ENCODE assay signal across 8 mouse cellular contexts in the genomic region with DNA sequence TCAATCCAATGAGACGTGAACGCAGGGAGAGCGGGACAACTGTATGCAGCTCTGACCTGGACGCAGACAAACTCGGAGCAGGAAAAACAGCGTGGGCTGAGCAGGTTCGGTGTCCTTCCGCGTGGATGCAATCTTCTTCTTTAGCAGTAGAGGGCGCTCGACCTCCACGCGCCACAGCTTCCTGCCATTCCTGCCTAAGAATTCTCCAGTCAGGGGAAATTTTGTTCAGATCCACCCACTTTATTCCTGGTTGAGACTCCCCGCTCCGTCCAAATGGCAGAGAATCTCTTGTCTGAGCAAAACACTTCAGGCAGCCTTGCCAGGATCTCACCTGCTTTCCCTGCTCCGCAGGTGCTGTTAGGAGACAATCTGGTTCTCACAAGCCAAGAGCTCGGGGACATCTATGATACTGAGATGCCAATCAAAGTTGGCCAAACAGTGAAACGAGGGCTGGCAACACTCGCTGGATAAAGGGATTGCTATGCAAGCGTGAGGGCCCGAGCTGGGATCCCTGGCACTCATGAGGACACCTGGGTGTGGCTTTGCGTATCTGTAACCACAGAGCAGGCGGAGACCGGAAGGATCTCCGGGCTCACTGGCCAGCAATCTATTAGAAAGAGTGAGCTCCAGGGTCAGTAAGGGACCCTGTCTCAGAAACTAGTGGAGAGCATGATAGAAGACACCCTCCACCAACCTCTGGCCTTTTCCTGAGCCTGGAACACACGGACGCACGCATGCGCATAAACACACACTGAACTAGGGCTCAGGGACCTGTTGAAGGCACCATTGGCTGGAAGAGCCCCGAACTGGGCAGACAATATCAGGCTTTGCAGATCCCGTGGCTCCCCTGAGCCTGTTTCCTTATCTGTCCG. TPM values are rescaled to one million over a fixed set of nuclear protein-coding genes. Genes with fewer than 3 reads are reported as not detected.
DNase-seq lines count a peak whose midpoint lies in the region; ATAC-seq and TF ChIP-seq lines count a peak whose summit lies in the region.

No protein-coding gene starts in this region.

- peak; percentile 87 for DNase-seq in Muller cell, postnatal 12 days (ENCODE audit: inconsistent ontology term)
- DNase-seq in cerebellum, adult 8-10 months: peak; percentile 82
- peak; percentile 74 for DNase-seq in forelimb bud, embryonic 11.5 days (ENCODE audit: low read depth, low spot score)
- peak; percentile 67 for DNase-seq in layer of hippocampus, adult 9-10 months (ENCODE audit: low spot score)
- DNase-seq in thymus, adult 18-20 months: peak; percentile 40 to 45

- H3K27ac ChIP-seq in lung, embryonic 15.5 days: no peak overlapping the region
- no peak overlapping the region for H3K27ac ChIP-seq in olfactory bulb, adult 2 months (ENCODE audit: insufficient read depth, low read depth, low read length)

- 6% methylated on average over 32 of the region's 32 CpGs for WGBS in lung, embryonic 15.5 days
- WGBS in olfactory bulb, adult 2 months: 6% methylated on average over 32 of the region's 32 CpGs

- peak; percentile 89 for TF ChIP-seq CTCF in olfactory bulb, adult 2 months (IDR thresholded peaks at IDR 0.05; ENCODE audit: insufficient read depth, low read depth, low read length)

- peak overlapping the region; percentile 34 for H3K9ac ChIP-seq in lung, embryonic 15.5 days

- peak overlapping the region; percentile 74 for H3K4me2 ChIP-seq in lung, embryonic 15.5 days

- no peaks in the 10 kb centered on the region for H3K9me3 ChIP-seq in lung, embryonic 15.5 days

- ATAC-seq in hematopoietic stem cell, adult 5-6 weeks (replicated peaks in 1 of 2; ENCODE audit: insufficient read depth in 1 of 2, low FRiP score in 2 of 2, low TSS enrichment in 1 of 2, low read depth in 1 of 2, poor library complexity in 2 of 2, severe bottlenecking in 2 of 2): peak; percentile 60 to 86
- ATAC-seq in lung, embryonic 15.5 days (ENCODE audit: borderline replicate concordance, extremely low read depth, low FRiP score, low TSS enrichment): peak; percentile 70; the same call in 1 of the 2 replicates

- peak overlapping the region; percentile 39 for H3K4me3 ChIP-seq in lung, embryonic 15.5 days
- H3K4me3 ChIP-seq in olfactory bulb, adult 2 months (ENCODE audit: insufficient read depth, low read depth, low read length): peak overlapping the region; percentile 37

- no peaks in the 10 kb centered on the region for H3K27me3 ChIP-seq in lung, embryonic 15.5 days

- no peak for TF ChIP-seq POLR2A in olfactory bulb, adult 2 months (IDR thresholded peaks at IDR 0.05; ENCODE audit: insufficient read depth, low read depth, low read length)

- H3K36me3 ChIP-seq in lung, embryonic 15.5 days: no peaks in the 10 kb centered on the region

- H3K4me1 ChIP-seq in lung, embryonic 15.5 days: peaks cover 16% of the 10 kb centered on the region
- H3K4me1 ChIP-seq in olfactory bulb, adult 2 months (ENCODE audit: control insufficient read depth, insufficient read depth, low read length): peaks cover 12% of the 10 kb centered on the region

RNA-seq across cellular contexts. Expression of gene Hnf1a, which starts 8.6 kb away (rescaled TPM):
- not detected in 2 replicates for total RNA-seq in hematopoietic stem cell, adult 5-6 weeks (2017)
- 0.15 TPM in 1 of 2 replicates, not detected in the other for polyA plus RNA-seq in lung, embryonic 15.5 days (2015; fragmentation: Nextera tagmentation; extraction: Ambion mirVana)
- polyA plus RNA-seq in olfactory bulb, adult 2 months (2012; ENCODE audit: insufficient read depth, insufficient read length, low replicate concordance, missing spikeins): not detected in 2 replicates

RNA-seq across cellular contexts. Expression of gene Sppl3, which starts 31.5 kb away (rescaled TPM):
- 25.6 and 32.0 TPM in 2 replicates for total RNA-seq in hematopoietic stem cell, adult 5-6 weeks (2017)
- 19.0 and 25.2 TPM in 2 replicates for polyA plus RNA-seq in lung, embryonic 15.5 days (2015; fragmentation: Nextera tagmentation; extraction: Ambion mirVana)
- polyA plus RNA-seq in olfactory bulb, adult 2 months (2012; ENCODE audit: insufficient read depth, insufficient read length, low replicate concordance, missing spikeins): not detected in 2 replicates

RNA-seq across cellular contexts. Expression of gene 2210016L21Rik, which starts 37.5 kb away (rescaled TPM):
- 15.2 and 15.3 TPM in 2 replicates for total RNA-seq in hematopoietic stem cell, adult 5-6 weeks (2017)
- polyA plus RNA-seq in lung, embryonic 15.5 days (2015; fragmentation: Nextera tagmentation; extraction: Ambion mirVana): 47.1 and 49.3 TPM in 2 replicates
- polyA plus RNA-seq in olfactory bulb, adult 2 months (2012; ENCODE audit: insufficient read depth, insufficient read length, low replicate concordance, missing spikeins): not detected in 2 replicates

RNA-seq across cellular contexts. Expression of gene Oasl1, which starts 56.4 kb away (rescaled TPM):
- 3.4 and 5.5 TPM in 2 replicates for total RNA-seq in hematopoietic stem cell, adult 5-6 weeks (2017)
- 0.70 and 1.2 TPM in 2 replicates for polyA plus RNA-seq in lung, embryonic 15.5 days (2015; fragmentation: Nextera tagmentation; extraction: Ambion mirVana)
- not detected in 2 replicates for polyA plus RNA-seq in olfactory bulb, adult 2 months (2012; ENCODE audit: insufficient read depth, insufficient read length, low replicate concordance, missing spikeins)
